Mouse (Mus musculus): ENCODE data around the gene Ak5. TPM values are rescaled to one million over a fixed set of nuclear protein-coding genes. Genes with fewer than 3 reads are reported as not detected.
"Not testable (repeated sequence)": the region's sequence is repeated elsewhere in the genome, so short reads cannot be mapped to it uniquely, and the experiment has no call there.

Gene Ak5
- total and polyA plus RNA-seq, 2 experiments from 2014 or later, result 14.6 to 27.2 TPM

DNA sequence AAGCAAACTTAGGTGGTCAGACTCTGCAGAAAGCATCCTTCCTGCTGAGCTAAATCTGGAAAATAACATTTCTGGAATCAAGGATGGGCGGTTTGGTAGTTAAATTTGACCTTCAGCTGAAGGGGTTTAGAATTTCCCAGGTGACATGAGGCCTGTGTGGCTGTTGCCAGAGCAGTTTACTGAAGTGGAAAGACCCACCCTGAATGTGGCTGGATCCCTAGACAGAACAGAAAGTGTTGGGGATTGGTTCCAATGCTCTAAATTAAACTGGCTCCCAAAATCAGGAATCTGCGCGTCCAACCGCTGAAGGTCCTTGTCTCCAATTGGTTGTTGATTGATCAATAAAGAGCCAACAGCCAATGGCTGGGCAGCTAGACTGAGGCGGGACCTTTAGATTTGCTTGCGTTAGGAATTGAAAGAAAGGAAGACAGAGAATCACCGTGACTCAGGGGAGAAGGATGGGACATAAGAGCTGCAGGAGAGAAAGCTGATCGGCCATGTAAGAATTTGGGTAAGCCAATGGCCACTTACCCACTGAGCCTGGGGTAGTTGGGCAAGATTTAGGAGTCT is 34.2 kb upstream of the Ak5 start:
- H3K9ac ChIP-seq, result no peak overlapping the region
- DNase-seq (peak; percentile 50), ATAC-seq (peak; percentile 77)
- 53% methylated on average over 8 of the region's 8 CpGs for WGBS
- H3K4me2 ChIP-seq (ENCODE audit: low read depth), result peak overlapping the region; percentile 27; the same call in 1 of the 2 replicates
- H3K4me1 ChIP-seq (ENCODE audit: insufficient read depth), result no peaks in the 10 kb centered on the region
- H3K36me3 ChIP-seq (ENCODE audit: insufficient read depth), result no peaks in the 10 kb centered on the region
- no peak overlapping the region for H3K27ac ChIP-seq (ENCODE audit: low read depth, low read length)
- TF ChIP-seq CTCF (IDR thresholded peaks at IDR 0.05; ENCODE audit: low read depth), result no peak
- H3K9me3 ChIP-seq (ENCODE audit: low read length), result no peaks in the 10 kb centered on the region
- H3K4me3 ChIP-seq (ENCODE audit: low read depth, low read length), result peak overlapping the region; percentile 18; the same call in 1 of the 2 replicates
- H3K27me3 ChIP-seq (ENCODE audit: insufficient read depth, low read length), result no peaks in the 10 kb centered on the region

DNA sequence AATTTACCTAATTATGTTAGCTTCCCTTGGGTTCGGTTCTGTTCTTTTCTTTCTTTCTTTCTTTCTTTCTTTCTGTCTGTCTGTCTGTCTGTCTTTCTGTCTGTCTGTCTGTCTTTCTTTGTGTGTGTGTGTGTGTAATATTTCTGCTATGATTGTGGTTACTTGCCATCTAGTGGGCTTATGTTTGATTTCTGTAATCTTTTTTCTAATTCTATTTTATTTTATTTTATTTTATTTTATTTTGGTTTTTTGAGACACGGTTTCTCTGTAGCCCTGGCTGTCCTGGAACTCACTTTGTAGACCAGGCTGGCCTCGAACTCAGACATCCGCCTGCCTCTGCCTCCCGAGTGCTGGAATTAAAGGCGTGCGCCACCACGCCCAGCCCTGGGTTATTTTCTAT is 33.4 kb upstream of the Ak5 start:
- H3K9ac ChIP-seq; H3K36me3 ChIP-seq (ENCODE audit: insufficient read depth); H3K4me1 ChIP-seq (ENCODE audit: insufficient read depth); ATAC-seq; H3K4me3 ChIP-seq (ENCODE audit: low read depth, low read length); H3K27ac ChIP-seq (ENCODE audit: low read depth, low read length); H3K9me3 ChIP-seq (ENCODE audit: low read length); H3K27me3 ChIP-seq (ENCODE audit: insufficient read depth, low read length); H3K4me2 ChIP-seq (ENCODE audit: low read depth); DNase-seq: not testable (repeated sequence)
- 92% methylated on average over 8 of the region's 8 CpGs for WGBS

DNA sequence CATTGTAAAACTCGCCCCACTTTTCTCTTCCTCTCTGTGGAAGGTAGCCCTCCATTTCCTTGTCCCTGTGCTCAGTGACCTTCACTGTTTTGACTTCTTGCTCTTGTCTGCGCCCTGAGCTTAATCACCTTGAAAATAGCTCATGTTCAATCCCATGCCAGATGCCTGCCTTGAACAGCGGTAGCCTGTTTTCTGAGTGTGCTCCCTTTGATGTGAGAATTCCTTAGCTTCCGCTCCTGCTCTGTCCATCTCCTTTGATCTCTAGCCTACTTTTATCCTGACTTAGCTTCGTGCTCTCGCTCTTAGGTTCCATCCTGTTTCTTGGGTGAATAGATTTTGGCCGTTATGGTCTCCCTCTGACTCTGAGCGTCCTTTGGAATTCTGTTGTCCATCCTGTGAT is 31.1 kb upstream of the Ak5 start:
- no peaks in the 10 kb centered on the region for H3K27me3 ChIP-seq (ENCODE audit: insufficient read depth, low read length)

DNA sequence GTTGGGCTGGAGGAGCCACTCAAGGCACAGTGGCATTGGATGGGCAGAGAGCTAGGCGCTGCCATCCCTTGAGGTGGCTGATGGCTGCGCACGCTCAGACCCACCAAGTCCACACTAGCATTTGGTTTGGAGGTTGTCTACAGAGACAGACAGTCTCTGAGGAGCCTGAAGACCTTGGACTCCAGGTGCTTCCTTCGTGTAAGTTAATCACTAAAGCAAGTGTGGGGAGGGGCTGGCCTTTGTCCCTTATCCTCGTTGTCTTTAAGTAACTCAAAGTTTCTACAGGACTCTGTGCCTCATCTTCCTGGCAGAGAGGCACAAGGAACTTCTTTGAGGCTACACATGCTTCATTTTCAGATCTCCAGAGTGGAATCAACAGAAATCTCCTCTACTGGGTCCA is 29.9 kb upstream of the Ak5 start:
- Histone ChIP-seq H3K4me3 (ENCODE audit: low read depth, low read length) (no peak overlapping the region), H3K9me3 (ENCODE audit: low read length) (no peaks in the 10 kb centered on the region), H3K9ac (no peak overlapping the region), H3K4me1 (ENCODE audit: insufficient read depth) (no peaks in the 10 kb centered on the region), H3K4me2 (ENCODE audit: low read depth) (no peak overlapping the region), H3K27ac (ENCODE audit: low read depth, low read length) (no peak overlapping the region), H3K36me3 (ENCODE audit: insufficient read depth) (no peaks in the 10 kb centered on the region), H3K27me3 (ENCODE audit: insufficient read depth, low read length) (no peaks in the 10 kb centered on the region)
- WGBS, result 82% methylated on average over 5 of the region's 5 CpGs
- no peak for ATAC-seq
- TF ChIP-seq CTCF (IDR thresholded peaks at IDR 0.05; ENCODE audit: low read depth), result no peak
- no peak for DNase-seq

More for the DNA sequence above, 31.1 kb upstream of the Ak5 start:
- no peak for TF ChIP-seq CTCF (IDR thresholded peaks at IDR 0.05; ENCODE audit: low read depth)
- Histone ChIP-seq H3K36me3 (ENCODE audit: insufficient read depth) (no peaks in the 10 kb centered on the region), H3K4me2 (ENCODE audit: low read depth) (no peak overlapping the region), H3K4me1 (ENCODE audit: insufficient read depth) (no peaks in the 10 kb centered on the region), H3K9ac (no peak overlapping the region), H3K27ac (ENCODE audit: low read depth, low read length) (no peak overlapping the region), H3K9me3 (ENCODE audit: low read length) (no peaks in the 10 kb centered on the region), H3K4me3 (ENCODE audit: low read depth, low read length) (no peak overlapping the region)
- no peak for DNase-seq
- WGBS, result 73% methylated on average over 8 of the region's 8 CpGs
- ATAC-seq, result no peak

DNA sequence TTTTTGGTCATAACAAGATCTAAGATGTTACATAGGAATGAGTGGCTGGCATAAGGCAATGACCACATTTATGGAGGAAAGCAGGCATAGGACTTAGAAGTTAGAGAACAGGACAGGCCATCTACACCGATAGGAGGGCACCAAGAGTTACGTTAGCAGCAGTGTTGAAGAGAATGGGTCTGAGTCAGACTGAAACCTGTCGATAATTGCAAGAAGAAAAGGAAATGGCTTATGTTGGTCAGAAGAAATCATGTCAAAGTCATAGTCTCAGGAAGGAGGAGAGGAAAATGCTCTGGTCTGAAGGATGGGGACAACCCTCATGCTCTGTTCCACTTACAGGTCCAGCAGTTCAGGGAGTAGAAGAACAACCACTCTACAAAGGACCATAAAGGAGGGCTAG is 26.8 kb upstream of the Ak5 start:
- TF ChIP-seq CTCF (IDR thresholded peaks at IDR 0.05; ENCODE audit: low read depth), result no peak
- H3K4me2 ChIP-seq (ENCODE audit: low read depth), result no peak overlapping the region
- H3K4me3 ChIP-seq (ENCODE audit: low read depth, low read length), result no peak overlapping the region
- no peak overlapping the region for H3K9ac ChIP-seq
- no peaks in the 10 kb centered on the region for H3K9me3 ChIP-seq (ENCODE audit: low read length)
- 93% methylated on average over 3 of the region's 3 CpGs for WGBS
- no peaks in the 10 kb centered on the region for H3K27me3 ChIP-seq (ENCODE audit: insufficient read depth, low read length)
- no peak overlapping the region for H3K27ac ChIP-seq (ENCODE audit: low read depth, low read length)
- ATAC-seq (no peak), DNase-seq (no peak)
- no peaks in the 10 kb centered on the region for H3K4me1 ChIP-seq (ENCODE audit: insufficient read depth)
- H3K36me3 ChIP-seq (ENCODE audit: insufficient read depth), result no peaks in the 10 kb centered on the region

DNA sequence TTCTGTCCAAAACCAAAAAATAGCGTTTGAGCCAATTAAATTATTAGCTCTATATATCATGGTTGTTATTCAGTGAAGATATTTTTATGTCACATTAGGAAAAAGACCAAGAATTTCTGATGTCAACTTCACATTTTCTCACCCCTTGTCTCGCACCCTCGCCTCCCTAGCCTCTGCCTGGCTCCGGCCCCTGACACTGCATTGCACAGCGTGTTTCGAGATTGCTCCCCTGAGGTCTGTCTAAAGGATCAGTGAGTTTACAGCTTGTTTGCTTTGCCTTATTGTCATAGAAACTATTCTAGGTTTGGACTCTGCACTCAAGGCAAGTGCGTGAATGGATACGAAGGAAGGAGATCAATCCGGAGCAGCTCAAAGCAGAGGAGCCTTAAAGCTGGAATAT is 20.9 kb upstream of the Ak5 start:
- Histone ChIP-seq H3K4me1 (ENCODE audit: insufficient read depth) (no peaks in the 10 kb centered on the region), H3K4me2 (ENCODE audit: low read depth) (no peak overlapping the region), H3K27me3 (ENCODE audit: insufficient read depth, low read length) (no peaks in the 10 kb centered on the region), H3K27ac (ENCODE audit: low read depth, low read length) (no peak overlapping the region), H3K9me3 (ENCODE audit: low read length) (no peaks in the 10 kb centered on the region), H3K9ac (no peak overlapping the region), H3K4me3 (ENCODE audit: low read depth, low read length) (no peak overlapping the region), H3K36me3 (ENCODE audit: insufficient read depth) (no peaks in the 10 kb centered on the region)
- ATAC-seq (no peak), DNase-seq (no peak)
- 83% methylated on average over 9 of the region's 9 CpGs for WGBS
- no peak for TF ChIP-seq CTCF (IDR thresholded peaks at IDR 0.05; ENCODE audit: low read depth)

DNA sequence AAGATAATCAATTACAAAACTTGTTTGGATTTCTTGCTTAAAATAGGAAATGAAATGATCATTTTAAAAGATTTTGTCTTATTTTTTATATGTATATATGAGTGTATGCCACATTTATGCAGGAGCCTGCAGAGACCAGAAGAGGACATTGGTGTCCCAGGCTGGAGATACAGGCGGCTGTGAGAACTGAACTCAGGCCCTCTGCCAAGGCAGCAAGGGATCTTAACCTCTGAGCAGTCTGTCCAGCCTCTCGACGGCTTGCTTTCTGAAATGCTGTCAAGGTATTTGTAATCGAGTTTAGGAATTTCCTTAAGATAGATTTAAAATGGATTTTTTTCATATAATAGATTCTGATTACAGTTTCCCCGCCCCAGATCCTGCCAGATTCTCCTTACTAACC is 20.4 kb upstream of the Ak5 start:
- ATAC-seq (no peak), DNase-seq (no peak)
- 83% methylated on average over 5 of the region's 5 CpGs for WGBS
- no peaks in the 10 kb centered on the region for H3K36me3 ChIP-seq (ENCODE audit: insufficient read depth)
- H3K4me2 ChIP-seq (ENCODE audit: low read depth), result no peak overlapping the region
- TF ChIP-seq CTCF (IDR thresholded peaks at IDR 0.05; ENCODE audit: low read depth), result no peak
- H3K9me3 ChIP-seq (ENCODE audit: low read length), result no peaks in the 10 kb centered on the region
- no peaks in the 10 kb centered on the region for H3K4me1 ChIP-seq (ENCODE audit: insufficient read depth)
- H3K9ac ChIP-seq, result no peak overlapping the region
- H3K4me3 ChIP-seq (ENCODE audit: low read depth, low read length), result no peak overlapping the region
- no peak overlapping the region for H3K27ac ChIP-seq (ENCODE audit: low read depth, low read length)
- no peaks in the 10 kb centered on the region for H3K27me3 ChIP-seq (ENCODE audit: insufficient read depth, low read length)

Data from forebrain, postnatal 0 days (tissue).